In the genomic region with DNA sequence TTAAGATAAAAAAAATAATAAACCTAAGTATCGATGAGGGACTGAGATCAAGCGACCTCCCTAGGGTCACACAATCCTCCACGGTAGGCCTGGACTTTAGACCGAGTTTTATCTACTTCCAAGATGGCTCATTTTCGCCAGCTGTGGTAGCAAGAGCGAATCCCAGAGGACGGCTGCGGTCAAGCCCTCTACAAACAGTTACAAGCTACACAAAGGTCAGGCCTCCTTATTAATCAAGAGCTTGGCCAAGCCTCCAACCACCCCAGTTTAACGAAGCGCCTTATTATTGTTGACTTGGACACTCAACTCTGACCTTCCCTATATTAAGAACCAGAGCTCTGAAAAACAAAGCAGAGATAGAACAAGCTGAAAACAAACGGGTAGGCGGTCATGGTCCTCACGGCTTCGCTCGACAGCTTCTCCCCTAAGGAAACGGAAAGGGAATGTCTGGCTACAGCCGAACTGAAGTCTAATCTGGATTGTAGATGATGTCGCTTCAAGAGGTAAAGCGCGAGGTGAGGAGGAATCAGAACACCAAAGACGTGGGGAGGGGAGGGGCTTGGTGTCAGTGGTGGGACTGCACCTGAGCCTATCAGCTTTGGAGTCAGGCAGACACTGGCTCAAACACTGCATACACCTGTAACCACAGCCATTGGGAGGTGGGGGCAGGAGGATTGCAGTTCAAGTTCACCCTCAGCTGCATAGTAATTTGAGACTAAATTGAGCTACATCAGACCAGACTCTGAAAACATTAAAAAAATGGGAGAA, we compare ENCODE assay signal across 18 mouse cellular contexts. TPM values are rescaled to one million over a fixed set of nuclear protein-coding genes. Genes with fewer than 3 reads are reported as not detected.
DNase-seq lines count a peak whose midpoint lies in the region; ATAC-seq lines count a peak whose summit lies in the region.
"Had no signal": no experiment of that assay in that cellular context is flagged by ENCODE, and none has a peak within 500 bp of the region (broad histone marks: within the 10 kb centered on the region; RNA-seq: fewer than 3 reads in every experiment).

No protein-coding gene starts in this region.

- H3K9me3 ChIP-seq in embryonic facial prominence, embryonic 12.5 days = no peaks in the 10 kb centered on the region
- H3K9me3 ChIP-seq in embryonic facial prominence, embryonic 10.5 days = no peaks in the 10 kb centered on the region
- H3K9me3 ChIP-seq: G1E; limb, embryonic 12.5 days; liver, embryonic 15.5 days had no signal

- ATAC-seq in embryonic facial prominence, embryonic 12.5 days (ENCODE audit: insufficient number of reproducible peaks, insufficient read depth, low FRiP score, low TSS enrichment) = 0 out of 2 replicates have a peak, but pooled peaks have one; percentile 41
- no peak for ATAC-seq in granulocyte monocyte progenitor cell, adult 5-6 weeks (replicated peaks; ENCODE audit: poor library complexity, severe bottlenecking)
- ATAC-seq: forebrain, embryonic 14.5 days; lung, postnatal 0 days had no signal

- DNase-seq in embryonic facial prominence, embryonic 10.5 days (ENCODE audit: low spot score) = no peak
- DNase-seq in ES-CJ7 (ENCODE audit: low read depth, low spot score) = peak; percentile 50
- DNase-seq in kidney, adult 18-20 months = peak; percentile 18
- DNase-seq in kidney, postnatal 14 days = peak; percentile 63
- DNase-seq in frontal cortex, postnatal 25 days (ENCODE audit: low spot score in 2 of 2) = no peak
- no peak for DNase-seq in urinary bladder, postnatal 4 days (ENCODE audit: low spot score in 2 of 2)
- DNase-seq: B cell, adult 2 months; cerebellum, adult 9-11 months; midbrain, embryonic 14.5 days; right cerebral cortex, adult 18-20 months had no signal

- no peaks in the 10 kb centered on the region for H3K27me3 ChIP-seq in embryonic facial prominence, embryonic 12.5 days
- no peaks in the 10 kb centered on the region for H3K27me3 ChIP-seq in embryonic facial prominence, embryonic 10.5 days (replicated peaks; ENCODE audit: low read depth, poor library complexity, severe bottlenecking)
- H3K27me3 ChIP-seq: limb, embryonic 12.5 days; liver, embryonic 15.5 days had no signal

- no peak overlapping the region for H3K9ac ChIP-seq in embryonic facial prominence, embryonic 12.5 days
- H3K9ac ChIP-seq: limb, embryonic 12.5 days; liver, embryonic 15.5 days had no signal

- WGBS in embryonic facial prominence, embryonic 12.5 days = 56% methylated on average over 21 of the region's 21 CpGs
- WGBS in embryonic facial prominence, embryonic 10.5 days = 63% methylated on average over 21 of the region's 21 CpGs

- peaks cover 13% of the 10 kb centered on the region for H3K36me3 ChIP-seq in embryonic facial prominence, embryonic 12.5 days
- H3K36me3 ChIP-seq in embryonic facial prominence, embryonic 10.5 days (replicated peaks) = peaks cover 19% of the 10 kb centered on the region

- H3K4me2 ChIP-seq in embryonic facial prominence, embryonic 12.5 days (replicated peaks) = no peak overlapping the region
- H3K4me2 ChIP-seq: limb, embryonic 12.5 days; liver, embryonic 15.5 days had no signal

- H3K4me3 ChIP-seq in embryonic facial prominence, embryonic 12.5 days = no peak overlapping the region
- no peak overlapping the region for H3K4me3 ChIP-seq in embryonic facial prominence, embryonic 10.5 days
- H3K4me3 ChIP-seq: erythroblast, embryonic 14.5 days; limb, embryonic 12.5 days; liver, embryonic 15.5 days had no signal

- H3K4me1 ChIP-seq in embryonic facial prominence, embryonic 12.5 days = no peaks in the 10 kb centered on the region
- H3K4me1 ChIP-seq in embryonic facial prominence, embryonic 10.5 days = peaks cover 11% of the 10 kb centered on the region

- no peak overlapping the region for H3K27ac ChIP-seq in embryonic facial prominence, embryonic 12.5 days
- H3K27ac ChIP-seq in embryonic facial prominence, embryonic 10.5 days (replicated peaks) = no peak overlapping the region
- H3K27ac ChIP-seq: limb, embryonic 12.5 days; liver, embryonic 15.5 days had no signal

RNA-seq across cellular contexts. Expression of gene Rbx1, which starts 13.5 kb away (rescaled TPM):
- 507 and 513 TPM in 2 replicates for polyA plus RNA-seq in embryonic facial prominence, embryonic 12.5 days (2016; fragmentation: Nextera tagmentation; extraction: Ambion mirVana)
- polyA plus RNA-seq in embryonic facial prominence, embryonic 10.5 days (2016; fragmentation: Nextera tagmentation; extraction: Ambion mirVana) = 622 and 633 TPM in 2 replicates
- 251 and 317 TPM in 2 replicates for total RNA-seq in granulocyte monocyte progenitor cell, adult 5-6 weeks (2014; fragmentation: Nextera tagmentation)
- 170 and 241 TPM in 2 replicates for total RNA-seq in granulocyte monocyte progenitor cell, adult 5-6 weeks (2017)

Comparison
In these comparisons a context has a peak if more than half of its experiments do, and no peak if none do; other contexts are left out.
1. DNase-seq: peak in ES-CJ7 (single experiment), kidney, adult 18-20 months (single experiment) and kidney, postnatal 14 days (single experiment); none in embryonic facial prominence, embryonic 10.5 days (single experiment), frontal cortex, postnatal 25 days (0 of 2) and urinary bladder, postnatal 4 days (0 of 2).